ENCODE assay signal across 20 mouse cellular contexts in genomic region chr2:13206367-13206766, GRCm38 (mm10).
A peak's percentile ranks its signal among the peaks of the same experiment; 100 is the strongest.
DNase-seq lines count a peak whose midpoint lies in the region; ATAC-seq and TF ChIP-seq lines count a peak whose summit lies in the region.
"Had no signal": no experiment of that assay in that cellular context is flagged by ENCODE, and none has a peak within 500 bp of the region (broad histone marks: within the 10 kb centered on the region; RNA-seq: fewer than 3 reads in every experiment).

No protein-coding gene starts in this region.

- no peaks in the 10 kb centered on the region for H3K27me3 ChIP-seq in kidney, embryonic 14.5 days (ENCODE audit: control insufficient read depth, insufficient read depth, low read length)
- H3K27me3 ChIP-seq in intestine, postnatal 0 days (replicated peaks; ENCODE audit: control insufficient read depth, insufficient read depth, low read length), result no peaks in the 10 kb centered on the region
- H3K27me3 ChIP-seq in stomach, embryonic 16.5 days (ENCODE audit: control insufficient read depth, insufficient read depth, low read length), result no peaks in the 10 kb centered on the region
- H3K27me3 ChIP-seq: CH12.LX; forebrain, embryonic 15.5 days; limb, embryonic 13.5 days; liver, embryonic 13.5 days; midbrain, embryonic 15.5 days had no signal

- no peak for TF ChIP-seq CTCF in intestine, postnatal 0 days (IDR thresholded peaks at IDR 0.05; ENCODE audit: low read depth)

- H3K4me3 ChIP-seq in kidney, embryonic 14.5 days (ENCODE audit: low read length), result no peak overlapping the region
- H3K4me3 ChIP-seq in intestine, postnatal 0 days (ENCODE audit: low read depth, low read length), result no peak overlapping the region
- H3K4me3 ChIP-seq in stomach, embryonic 16.5 days (replicated peaks; ENCODE audit: low read length), result no peak overlapping the region
- H3K4me3 ChIP-seq: forebrain, embryonic 15.5 days; heart, embryonic 10.5 days; limb, embryonic 13.5 days; liver, embryonic 13.5 days; midbrain, embryonic 15.5 days; neural tube, embryonic 15.5 days had no signal

- no peak overlapping the region for H3K9ac ChIP-seq in kidney, embryonic 14.5 days (ENCODE audit: low read depth, low read length)
- H3K9ac ChIP-seq in intestine, postnatal 0 days (ENCODE audit: low read depth, low read length), result no peak overlapping the region
- H3K9ac ChIP-seq in stomach, embryonic 16.5 days (ENCODE audit: low read length), result no peak overlapping the region
- H3K9ac ChIP-seq: forebrain, embryonic 15.5 days; limb, embryonic 13.5 days; liver, embryonic 13.5 days; midbrain, embryonic 15.5 days; neural tube, embryonic 15.5 days had no signal

- H3K4me1 ChIP-seq in kidney, embryonic 14.5 days (ENCODE audit: control insufficient read depth, insufficient read depth, low read length), result no peaks in the 10 kb centered on the region
- H3K4me1 ChIP-seq in intestine, postnatal 0 days (replicated peaks; ENCODE audit: control insufficient read depth, insufficient read depth, low read length), result no peaks in the 10 kb centered on the region
- H3K4me1 ChIP-seq in stomach, embryonic 16.5 days (ENCODE audit: control insufficient read depth, insufficient read depth, low read length), result no peaks in the 10 kb centered on the region
- H3K4me1 ChIP-seq: forebrain, embryonic 15.5 days; heart, embryonic 10.5 days; limb, embryonic 13.5 days; liver, embryonic 13.5 days; midbrain, embryonic 15.5 days; neural tube, embryonic 15.5 days had no signal

- H3K4me2 ChIP-seq in kidney, embryonic 14.5 days (replicated peaks; ENCODE audit: low read depth, low read length), result no peak overlapping the region
- no peak overlapping the region for H3K4me2 ChIP-seq in intestine, postnatal 0 days (replicated peaks; ENCODE audit: low read depth)
- H3K4me2 ChIP-seq in stomach, embryonic 16.5 days (ENCODE audit: low read depth, low read length), result no peak overlapping the region
- H3K4me2 ChIP-seq: forebrain, embryonic 15.5 days; limb, embryonic 13.5 days; liver, embryonic 13.5 days; midbrain, embryonic 15.5 days; neural tube, embryonic 15.5 days had no signal

- ATAC-seq in kidney, embryonic 14.5 days (ENCODE audit: low FRiP score, low TSS enrichment), result peak; percentile 28; the same call in 1 of the 2 replicates
- peak; percentile 60 for ATAC-seq in intestine, postnatal 0 days
- 0 out of 2 replicates have a peak, but pooled peaks have one; percentile 56 for ATAC-seq in stomach, embryonic 16.5 days (ENCODE audit: insufficient read depth, low FRiP score)
- ATAC-seq: forebrain, embryonic 15.5 days; midbrain, embryonic 15.5 days had no signal

- H3K27ac ChIP-seq in kidney, embryonic 14.5 days (ENCODE audit: low read depth, low read length), result no peak overlapping the region
- H3K27ac ChIP-seq in intestine, postnatal 0 days (ENCODE audit: low read depth, low read length), result no peak overlapping the region
- no peak overlapping the region for H3K27ac ChIP-seq in stomach, embryonic 16.5 days (ENCODE audit: low read length)
- H3K27ac ChIP-seq: forebrain, embryonic 15.5 days; heart, embryonic 10.5 days; limb, embryonic 13.5 days; liver, embryonic 13.5 days; midbrain, embryonic 15.5 days; neural tube, embryonic 15.5 days had no signal

- DNase-seq in kidney, postnatal 14 days, result no peak
- peak; percentile 54 for DNase-seq in lung, postnatal 10 days
- DNase-seq in adrenal gland, postnatal 4 days (ENCODE audit: low spot score in 2 of 2), result no peak
- DNase-seq in urinary bladder, postnatal 10 days (ENCODE audit: low spot score), result no peak
- DNase-seq in adrenal gland, adult (ENCODE audit: inconsistent age in 2 of 2, low spot score in 1 of 2), result no peak
- DNase-seq: adrenal gland, adult 8-10 months; cerebellum, postnatal 10 days; embryo, embryonic 11 days; gastrocnemius, postnatal 36 days; liver, embryonic 13.5 days; spleen, adult 18-20 months had no signal

- no peaks in the 10 kb centered on the region for H3K36me3 ChIP-seq in kidney, embryonic 14.5 days (ENCODE audit: control insufficient read depth, insufficient read depth, low read length)
- H3K36me3 ChIP-seq in intestine, postnatal 0 days (ENCODE audit: control insufficient read depth, insufficient read depth), result no peaks in the 10 kb centered on the region
- 0 out of 2 replicates have a peak, but pooled peaks cover 3% of the 10 kb centered on the region for H3K36me3 ChIP-seq in stomach, embryonic 16.5 days (ENCODE audit: control insufficient read depth, insufficient read depth, low read length)
- H3K36me3 ChIP-seq: forebrain, embryonic 15.5 days; liver, embryonic 13.5 days; midbrain, embryonic 15.5 days; neural tube, embryonic 15.5 days had no signal

- 68% methylated on average over 8 of the region's 8 CpGs for WGBS in kidney, embryonic 14.5 days
- 49% methylated on average over 8 of the region's 8 CpGs for WGBS in intestine, postnatal 0 days
- 62% methylated on average over 8 of the region's 8 CpGs for WGBS in stomach, embryonic 16.5 days

- no peaks in the 10 kb centered on the region for H3K9me3 ChIP-seq in kidney, embryonic 14.5 days (ENCODE audit: control insufficient read depth, low read length)
- H3K9me3 ChIP-seq in intestine, postnatal 0 days (ENCODE audit: control insufficient read depth), result no peaks in the 10 kb centered on the region
- H3K9me3 ChIP-seq in stomach, embryonic 16.5 days (replicated peaks; ENCODE audit: control insufficient read depth, low read length), result no peaks in the 10 kb centered on the region
- H3K9me3 ChIP-seq: forebrain, embryonic 15.5 days; heart, embryonic 10.5 days; limb, embryonic 13.5 days; liver, embryonic 13.5 days; midbrain, embryonic 15.5 days; neural tube, embryonic 15.5 days had no signal
